Mouse (Mus musculus) midbrain, postnatal 0 days (tissue): ENCODE data around the gene Naglu. TPM values are rescaled to one million over a fixed set of nuclear protein-coding genes. Genes with fewer than 3 reads are reported as not detected.

Source experiments
- ATAC-seq: fragments of 200-750 bp; cut with Nextera tagmentation; 2 replicates; pipeline ENCODE4 v1.8.0; 2017; ENCODE audit warnings: moderate number of reproducible peaks, mild to moderate bottlenecking, moderate TSS enrichment, moderate library complexity; ENCODE audit not compliant: low FRiP score
- DNase-seq: peaks from one replicate; pipeline ENCODE4 v3.0.0-alpha.2; 2015; ENCODE audit warnings: low spot score
- H3K27ac ChIP-seq: fragments of 300-500 bp; sonication (generic); 2 replicates; pipeline ENCODE4 v1.5.1; 2014; ENCODE audit warnings: low read depth, mild to moderate bottlenecking, low read length, mixed read lengths
- H3K27me3 ChIP-seq: fragments of 300-500 bp; sonication (generic); 2 replicates; pipeline ENCODE4 v1.6.1; 2014; ENCODE audit warnings: low read length, control low read depth, mixed read lengths; ENCODE audit not compliant: insufficient read depth
- H3K36me3 ChIP-seq: fragments of 300-500 bp; sonication (generic); 2 replicates; pipeline ENCODE4 v1.6.1; 2014; ENCODE audit warnings: low read length, control low read depth, mixed read lengths; ENCODE audit not compliant: insufficient read depth
- H3K4me1 ChIP-seq: fragments of 300-500 bp; sonication (generic); 2 replicates; pipeline ENCODE4 v1.6.1; 2014; ENCODE audit warnings: mild to moderate bottlenecking, control low read depth, antibody characterized with exemption, low read length, mixed read lengths; ENCODE audit not compliant: insufficient read depth
- H3K4me2 ChIP-seq: fragments of 300-500 bp; sonication (generic); 2 replicates; pipeline ENCODE4 v1.6.1; 2014; ENCODE audit warnings: low read depth, mild to moderate bottlenecking, low read length, mixed read lengths; ENCODE audit not compliant: poor library complexity, severe bottlenecking
- H3K4me3 ChIP-seq: fragments of 300-500 bp; sonication (generic); 2 replicates; pipeline ENCODE4 v1.5.1; 2014; ENCODE audit warnings: low read depth, mild to moderate bottlenecking, low read length, moderate library complexity
- H3K9ac ChIP-seq: fragments of 300-500 bp; sonication (generic); replicated peaks from 2 replicates; pipeline ENCODE4 v1.6.1; 2014; ENCODE audit warnings: mild to moderate bottlenecking, low read length, moderate library complexity, mixed read lengths; ENCODE audit not compliant: poor library complexity, severe bottlenecking
- H3K9me3 ChIP-seq: fragments of 300-500 bp; sonication (generic); 2 replicates; pipeline ENCODE4 v1.6.1; 2016; ENCODE audit warnings: low read length, control low read depth
- CTCF ChIP-seq: IDR thresholded peaks from 2 replicates; pipeline ENCODE4 v1.5.1; 2016; ENCODE audit warnings: antibody characterized with exemption, mild to moderate bottlenecking
- WGBS: fragments of 180-500 bp; shearing (Covaris S2); extraction: QIAGEN DNeasy Blood & Tissue Kit; methylation state at CpG from one replicate; pipeline ENCODE4 v1.1.7; 2014; 5-methylcytosine and 5-hydroxymethylcytosine counted together
- polyA plus RNA-seq: library from polyadenylated mRNA; unstranded; fragments of >200 nt; fragmentation: Nextera tagmentation; extraction: Ambion mirVana; gene quantifications from 2 replicates; pipeline ENCODE4 v1.2.1, GENCODE M21; 2015
- total RNA-seq: library from RNA; depleted of rRNA; stranded (reverse); fragments of >200 nt; gene quantifications from 2 replicates; pipeline ENCODE4 v1.2.3, GENCODE M21; 2014; rRNA removed

Gene Naglu
- total RNA-seq, result 20.9 and 22.2 TPM in 2 replicates
- 16.0 and 16.6 TPM in 2 replicates for polyA plus RNA-seq

GRCm38 (mm10) chr11:101069391-101070188, at the start of gene Naglu:
Gene Naglu, plus strand, starts transcription at chr11:101070012.
- no peak for TF ChIP-seq CTCF

GRCm38 (mm10) chr11:101023371-101023770, 46.4 kb upstream of the Naglu start:
- DNase-seq, result peak; percentile 81
- Histone ChIP-seq H3K4me1 (no peaks in the 10 kb centered on the region), H3K4me2 (no peak overlapping the region), H3K27me3 (no peaks in the 10 kb centered on the region), H3K9ac (no peak overlapping the region), H3K4me3 (no peak overlapping the region), H3K9me3 (no peaks in the 10 kb centered on the region), H3K36me3 (peaks cover 64% of the 10 kb centered on the region), H3K27ac (no peak overlapping the region)
- ATAC-seq, result no peak
- 78% methylated on average over 12 of the region's 12 CpGs for WGBS
- no peak for TF ChIP-seq CTCF

More at GRCm38 (mm10) chr11:101069391-101070188, at the start of gene Naglu:
- 0 out of 2 replicates have a peak, but pooled peaks cover 4% of the 10 kb centered on the region for H3K36me3 ChIP-seq
- no peaks in the 10 kb centered on the region for H3K27me3 ChIP-seq
- peak within 1 kb of the TSS; percentile 80 for H3K4me3 ChIP-seq
- WGBS, result 4% methylated on average over 35 of the region's 35 CpGs
- peak within 1 kb of the TSS; percentile 98 for H3K4me2 ChIP-seq
- peak; percentile 96 for DNase-seq
- peak within 1 kb of the TSS; percentile 78 for H3K9ac ChIP-seq
- no peaks in the 10 kb centered on the region for H3K9me3 ChIP-seq
- ATAC-seq, result peak; percentile 77
- H3K27ac ChIP-seq, result peak within 1 kb of the TSS; percentile 77
- peaks cover 6% of the 10 kb centered on the region for H3K4me1 ChIP-seq

GRCm38 (mm10) chr11:101024001-101024400, 45.8 kb upstream of the Naglu start:
- no peak overlapping the region for H3K4me2 ChIP-seq
- H3K27ac ChIP-seq, result no peak overlapping the region
- no peak overlapping the region for H3K4me3 ChIP-seq
- no peaks in the 10 kb centered on the region for H3K4me1 ChIP-seq
- DNase-seq (no peak), ATAC-seq (no peak)
- 93% methylated on average over 4 of the region's 4 CpGs for WGBS
- TF ChIP-seq CTCF, result no peak
- no peaks in the 10 kb centered on the region for H3K9me3 ChIP-seq
- H3K9ac ChIP-seq, result no peak overlapping the region
- no peaks in the 10 kb centered on the region for H3K27me3 ChIP-seq
- H3K36me3 ChIP-seq, result peaks cover 66% of the 10 kb centered on the region

- no peaks in the 10 kb centered on the region for H3K9me3 ChIP-seq
- 91% methylated on average over 11 of the region's 11 CpGs for WGBS
- ATAC-seq, result no peak
- TF ChIP-seq CTCF, result no peak
- H3K4me2 ChIP-seq, result no peak overlapping the region
- H3K4me3 ChIP-seq, result no peak overlapping the region
- H3K4me1 ChIP-seq, result no peaks in the 10 kb centered on the region
- no peak for DNase-seq
- H3K27ac ChIP-seq, result no peak overlapping the region
- H3K36me3 ChIP-seq, result peaks cover 65% of the 10 kb centered on the region
- H3K27me3 ChIP-seq, result no peaks in the 10 kb centered on the region
- H3K9ac ChIP-seq, result no peak overlapping the region
Measured at GRCm38 (mm10) chr11:101027121-101027520, 42.7 kb upstream of the Naglu start.

GRCm38 (mm10) chr11:101029320-101029719, 40.5 kb upstream of the Naglu start:
- DNase-seq (no peak), ATAC-seq (no peak)
- Histone ChIP-seq H3K4me2 (no peak overlapping the region), H3K4me1 (no peaks in the 10 kb centered on the region), H3K9ac (no peak overlapping the region), H3K4me3 (no peak overlapping the region), H3K36me3 (peaks cover 67% of the 10 kb centered on the region), H3K27ac (no peak overlapping the region), H3K9me3 (no peaks in the 10 kb centered on the region), H3K27me3 (no peaks in the 10 kb centered on the region)
- no peak for TF ChIP-seq CTCF
- 96% methylated on average over 8 of the region's 8 CpGs for WGBS

- no peaks in the 10 kb centered on the region for H3K27me3 ChIP-seq
- H3K4me2 ChIP-seq, result no peak overlapping the region
- ATAC-seq (no peak), DNase-seq (no peak)
- WGBS, result 82% methylated on average over 10 of the region's 10 CpGs
- no peaks in the 10 kb centered on the region for H3K4me1 ChIP-seq
- TF ChIP-seq CTCF, result no peak
- no peak overlapping the region for H3K27ac ChIP-seq
- no peak overlapping the region for H3K4me3 ChIP-seq
- H3K9ac ChIP-seq, result no peak overlapping the region
- peaks cover 73% of the 10 kb centered on the region for H3K36me3 ChIP-seq
- no peaks in the 10 kb centered on the region for H3K9me3 ChIP-seq
Measured at GRCm38 (mm10) chr11:101030136-101030807, 39.5 kb upstream of the Naglu start.
